Comparison of ENCODE assay signal across 8 mouse cellular contexts in genomic region chr4:116074861-116075620, GRCm38 (mm10). TPM values are rescaled to one million over a fixed set of nuclear protein-coding genes. Genes with fewer than 3 reads are reported as not detected.
A peak's percentile ranks its signal among the peaks of the same experiment; 100 is the strongest.
DNase-seq lines count a peak whose midpoint lies in the region; ATAC-seq lines count a peak whose summit lies in the region.

TSS of gene Uqcrh (minus strand) at chr4:116075071.
TSS of gene Lrrc41 (plus strand) at chr4:116075269.

- peak within 1 kb of the TSS; percentile 91 for H3K4me2 ChIP-seq in forebrain, embryonic 14.5 days (ENCODE audit: low read length)
- H3K4me2 ChIP-seq in neural tube, embryonic 15.5 days = peak within 1 kb of the TSS; percentile 89

- peak within 1 kb of the TSS; percentile 93 for H3K4me3 ChIP-seq in forebrain, embryonic 14.5 days (ENCODE audit: low read depth, low read length)
- peak within 1 kb of the TSS; percentile 98 for H3K4me3 ChIP-seq in neural tube, embryonic 15.5 days (replicated peaks)

- intact Hi-C loops in heart, postnatal 14 days (cut with DNase I) = no loop called here

- peak within 1 kb of the TSS; percentile 95 for H3K27ac ChIP-seq in forebrain, embryonic 14.5 days (ENCODE audit: low read depth, low read length)
- peak within 1 kb of the TSS; percentile 95 for H3K27ac ChIP-seq in neural tube, embryonic 15.5 days (replicated peaks)

- H3K4me1 ChIP-seq in forebrain, embryonic 14.5 days (ENCODE audit: control insufficient read depth, insufficient read depth, low read length) = peaks cover 23% of the 10 kb centered on the region
- peaks cover 35% of the 10 kb centered on the region for H3K4me1 ChIP-seq in neural tube, embryonic 15.5 days

- H3K9me3 ChIP-seq in forebrain, embryonic 14.5 days (replicated peaks; ENCODE audit: control insufficient read depth, low read length) = no peaks in the 10 kb centered on the region
- H3K9me3 ChIP-seq in neural tube, embryonic 15.5 days (replicated peaks) = no peaks in the 10 kb centered on the region

- H3K9ac ChIP-seq in forebrain, embryonic 14.5 days (ENCODE audit: low read length) = peak within 1 kb of the TSS; percentile 95
- H3K9ac ChIP-seq in neural tube, embryonic 15.5 days (replicated peaks) = peak within 1 kb of the TSS; percentile 97

- no peaks in the 10 kb centered on the region for H3K27me3 ChIP-seq in forebrain, embryonic 14.5 days (replicated peaks; ENCODE audit: control insufficient read depth, insufficient read depth, low read length)
- H3K27me3 ChIP-seq in neural tube, embryonic 15.5 days (replicated peaks) = no peaks in the 10 kb centered on the region

- peaks cover 10% of the 10 kb centered on the region for H3K36me3 ChIP-seq in forebrain, embryonic 14.5 days (ENCODE audit: control insufficient read depth, insufficient read depth, low read length)
- peaks cover 5% of the 10 kb centered on the region for H3K36me3 ChIP-seq in neural tube, embryonic 15.5 days

- peak; percentile 97 for DNase-seq in ES-CJ7 (ENCODE audit: low read depth, low spot score)
- DNase-seq in cerebellum, adult 11 months = peak; percentile 96
- DNase-seq in forebrain, embryonic 14.5 days (ENCODE audit: low spot score) = peak; percentile 98
- DNase-seq in heart, postnatal 14 days = peak; percentile 96
- DNase-seq in layer of hippocampus, adult 11-12 months (ENCODE audit: low spot score) = peak; percentile 98
- DNase-seq in lung, adult 18-20 months = peak; percentile 94
- DNase-seq in testis, postnatal 14 days (ENCODE audit: low spot score) = peak; percentile 92

- under 1% methylated on average over 55 of the region's 55 CpGs for WGBS in forebrain, embryonic 14.5 days
- WGBS in neural tube, embryonic 15.5 days = under 1% methylated on average over 55 of the region's 55 CpGs

- peak; percentile 94 for ATAC-seq in forebrain, embryonic 14.5 days
- peak; percentile 95 for ATAC-seq in neural tube, embryonic 15.5 days (ENCODE audit: low FRiP score)

RNA-seq across cellular contexts. Expression of gene Uqcrh, which starts in this region (rescaled TPM):
- polyA plus RNA-seq in forebrain, embryonic 14.5 days (2014; fragmentation: Nextera tagmentation; extraction: Ambion mirVana) = 479 and 583 TPM in 2 replicates
- 1,000 to 10,000 TPM; 1,830 to 1,899 TPM for total RNA-seq in heart, postnatal 14 days (2021)
- polyA plus RNA-seq in neural tube, embryonic 15.5 days (2015; fragmentation: Nextera tagmentation; extraction: Ambion mirVana) = 499 and 535 TPM in 2 replicates

RNA-seq across cellular contexts. Expression of gene Lrrc41, which starts in this region (rescaled TPM):
- 67.9 and 74.0 TPM in 2 replicates for polyA plus RNA-seq in forebrain, embryonic 14.5 days (2014; fragmentation: Nextera tagmentation; extraction: Ambion mirVana)
- total RNA-seq in heart, postnatal 14 days (2021) = 10 to 100 TPM; 30.7 to 31.5 TPM
- 70.9 and 73.3 TPM in 2 replicates for polyA plus RNA-seq in neural tube, embryonic 15.5 days (2015; fragmentation: Nextera tagmentation; extraction: Ambion mirVana)

Comparison
In these comparisons a context has a peak if more than half of its experiments do, and no peak if none do; other contexts are left out.
1. Peak in every context shown above with its lines: DNase-seq, ATAC-seq, H3K4me3 ChIP-seq and H3K27ac ChIP-seq.